Mouse (Mus musculus) forebrain, embryonic 14.5 days (tissue): ENCODE results near the gene Cachd1. TPM values are rescaled to one million over a fixed set of nuclear protein-coding genes. Genes with fewer than 3 reads are reported as not detected.

Source experiments
- ATAC-seq: fragments of 200-750 bp; cut with Nextera tagmentation; 2 replicates; pipeline ENCODE4 v1.8.0; 2017; ENCODE audit warnings: mild to moderate bottlenecking, moderate library complexity
- DNase-seq: peaks from one replicate; pipeline ENCODE4 v3.0.0-alpha.2; 2015; ENCODE audit warnings: low spot score
- H3K27ac ChIP-seq: fragments of 300-500 bp; sonication (generic); 2 replicates; pipeline ENCODE4 v1.5.1; 2014; ENCODE audit warnings: low read depth, mild to moderate bottlenecking, control low read depth, low read length, moderate library complexity
- H3K27me3 ChIP-seq: fragments of 300-500 bp; sonication (generic); replicated peaks from 2 replicates; pipeline ENCODE4 v1.6.1; 2014; ENCODE audit warnings: low read length, control low read depth, mixed read lengths; ENCODE audit not compliant: control insufficient read depth, insufficient read depth
- H3K36me3 ChIP-seq: fragments of 300-500 bp; sonication (generic); 2 replicates; pipeline ENCODE4 v1.6.1; 2014; ENCODE audit warnings: low read length, control low read depth; ENCODE audit not compliant: control insufficient read depth, insufficient read depth
- H3K4me1 ChIP-seq: fragments of 300-500 bp; sonication (generic); 2 replicates; pipeline ENCODE4 v1.6.1; 2014; ENCODE audit warnings: antibody characterized with exemption, low read length, control low read depth; ENCODE audit not compliant: control insufficient read depth, insufficient read depth
- H3K4me2 ChIP-seq: fragments of 300-500 bp; sonication (generic); 2 replicates; pipeline ENCODE4 v1.6.1; 2014; ENCODE audit warnings: mild to moderate bottlenecking, control low read depth, low read length
- H3K4me3 ChIP-seq: fragments of 300-500 bp; sonication (generic); 2 replicates; pipeline ENCODE4 v1.5.1; 2014; ENCODE audit warnings: low read depth, low read length, control low read depth
- H3K9ac ChIP-seq: fragments of 300-500 bp; sonication (generic); 2 replicates; pipeline ENCODE4 v1.6.1; 2014; ENCODE audit warnings: mild to moderate bottlenecking, low read length, control low read depth, moderate library complexity
- H3K9me3 ChIP-seq: fragments of 300-500 bp; sonication (generic); replicated peaks from 2 replicates; pipeline ENCODE4 v1.6.1; 2016; ENCODE audit warnings: low read length, control low read depth, mixed read lengths; ENCODE audit not compliant: control insufficient read depth
- WGBS: fragments of 180-500 bp; shearing (Covaris S2); extraction: QIAGEN DNeasy Blood & Tissue Kit; methylation state at CpG from one replicate; pipeline ENCODE4 v1.1.7; 2014; 5-methylcytosine and 5-hydroxymethylcytosine counted together
- polyA plus RNA-seq: library from polyadenylated mRNA; unstranded; fragments of >200 nt; fragmentation: Nextera tagmentation; extraction: Ambion mirVana; gene quantifications from 2 replicates; pipeline ENCODE4 v1.2.1, GENCODE M21; 2014

Cachd1 gene
- polyA plus RNA-seq, 1 experiment from 2014 or later, result 16.2 TPM

GRCm38 (mm10) chr4:100780911-100781310 lies 4.4 kb downstream of the Cachd1 start:
- 27% methylated on average over 6 of the region's 6 CpGs for WGBS
- peak overlapping the region; percentile 78 for H3K4me2 ChIP-seq
- ATAC-seq (no peak), DNase-seq (peak; percentile 60)
- H3K4me3 ChIP-seq, result no peak overlapping the region
- H3K27me3 ChIP-seq, result 0 out of 2 replicates have a peak, but pooled peaks cover 3% of the 10 kb centered on the region
- peaks cover 27% of the 10 kb centered on the region for H3K4me1 ChIP-seq
- no peaks in the 10 kb centered on the region for H3K9me3 ChIP-seq
- H3K27ac ChIP-seq, result no peak overlapping the region
- no peaks in the 10 kb centered on the region for H3K36me3 ChIP-seq
- 0 out of 2 replicates have a peak overlapping the region, but pooled peaks have one; percentile 14 for H3K9ac ChIP-seq

DNA sequence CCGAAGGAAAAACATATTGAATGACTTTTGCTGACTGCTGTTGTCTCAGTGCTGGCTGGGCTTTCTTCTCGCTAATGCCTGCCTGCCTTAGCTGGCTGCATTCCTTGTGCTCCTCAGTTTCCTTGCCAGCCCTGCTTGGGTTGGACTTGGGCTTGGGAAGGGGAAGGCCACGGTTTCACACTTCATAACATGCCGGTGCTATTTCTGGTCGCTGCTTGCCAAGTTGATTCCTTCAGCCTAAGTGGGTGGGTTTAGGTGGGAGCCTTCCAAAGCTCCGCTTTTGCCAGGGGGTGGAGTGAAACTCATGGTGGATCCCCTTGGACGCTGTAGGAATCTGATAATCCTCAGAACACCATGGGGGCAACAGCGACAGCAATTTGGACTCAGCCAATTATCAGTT lies 5.9 kb downstream of the Cachd1 start:
- Histone ChIP-seq H3K9ac (no peak overlapping the region), H3K36me3 (no peaks in the 10 kb centered on the region), H3K27ac (no peak overlapping the region), H3K4me1 (peaks cover 27% of the 10 kb centered on the region), H3K4me3 (no peak overlapping the region), H3K9me3 (no peaks in the 10 kb centered on the region), H3K27me3 (0 out of 2 replicates have a peak, but pooled peaks cover 3% of the 10 kb centered on the region), H3K4me2 (peak overlapping the region; percentile 16)
- ATAC-seq (no peak), DNase-seq (peak; percentile 42)
- 37% methylated on average over 8 of the region's 8 CpGs for WGBS

DNA sequence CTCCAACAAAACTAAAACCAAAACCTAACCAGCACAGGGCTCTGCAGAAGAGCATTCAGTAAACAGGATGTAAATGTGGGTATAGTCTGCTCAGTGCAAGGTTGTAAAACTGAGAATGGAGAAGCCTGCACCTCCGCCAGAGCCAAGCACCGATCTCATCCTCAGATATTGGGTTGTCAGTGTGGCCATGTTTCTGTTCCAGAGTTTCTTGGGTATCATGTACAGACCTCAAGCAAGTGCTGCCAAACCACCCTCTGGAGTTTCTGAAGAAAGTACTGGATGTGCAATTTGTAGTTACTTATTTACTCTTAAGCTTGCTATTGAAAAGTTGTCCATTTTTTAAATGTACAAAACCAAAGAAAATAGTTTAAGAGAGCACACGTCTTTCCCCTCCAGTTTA lies 6.4 kb downstream of the Cachd1 start:
- 74% methylated on average over 3 of the region's 3 CpGs for WGBS
- no peak for ATAC-seq

DNA sequence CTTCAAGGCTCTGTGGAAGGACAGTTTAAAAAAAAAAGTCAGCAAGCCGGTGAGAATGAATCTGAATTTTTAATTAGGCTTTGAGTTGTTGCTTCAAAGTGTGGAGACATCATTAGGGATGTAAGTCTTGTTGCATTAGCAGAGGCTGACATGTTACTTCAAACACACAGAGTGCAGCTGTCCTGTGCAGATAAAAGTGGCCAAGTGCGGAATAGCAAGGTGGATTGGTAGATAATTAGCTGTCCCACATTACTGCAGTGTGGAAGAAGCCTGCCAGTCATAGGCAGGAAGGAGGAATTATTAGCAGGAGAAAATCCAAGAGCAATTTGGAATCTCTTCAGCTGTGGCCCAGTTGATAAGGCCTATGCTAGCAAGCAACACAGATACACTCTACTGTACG lies 10.7 kb downstream of the Cachd1 start:
- peaks cover 5% of the 10 kb centered on the region for H3K4me1 ChIP-seq
- DNase-seq (peak; percentile 51), ATAC-seq (peak; percentile 73)
- 52% methylated on average over 3 of the region's 3 CpGs for WGBS
- no peaks in the 10 kb centered on the region for H3K9me3 ChIP-seq
- no peak overlapping the region for H3K27ac ChIP-seq
- no peak overlapping the region for H3K4me2 ChIP-seq
- H3K27me3 ChIP-seq, result no peaks in the 10 kb centered on the region
- H3K36me3 ChIP-seq, result no peaks in the 10 kb centered on the region
- H3K4me3 ChIP-seq, result no peak overlapping the region
- H3K9ac ChIP-seq, result no peak overlapping the region

More for the DNA sequence above, 6.4 kb downstream of the Cachd1 start:
- no peak overlapping the region for H3K27ac ChIP-seq
- H3K4me3 ChIP-seq, result no peak overlapping the region
- no peak for DNase-seq
- H3K9ac ChIP-seq, result no peak overlapping the region
- H3K27me3 ChIP-seq, result 0 out of 2 replicates have a peak, but pooled peaks cover 3% of the 10 kb centered on the region
- no peaks in the 10 kb centered on the region for H3K9me3 ChIP-seq
- peaks cover 27% of the 10 kb centered on the region for H3K4me1 ChIP-seq
- H3K4me2 ChIP-seq, result peak overlapping the region; percentile 16; the same call in 1 of the 2 replicates
- no peaks in the 10 kb centered on the region for H3K36me3 ChIP-seq

GRCm38 (mm10) chr4:100790176-100790575 lies 13.7 kb downstream of the Cachd1 start:
- no peak overlapping the region for H3K4me2 ChIP-seq
- WGBS, result 87% methylated on average over 5 of the region's 5 CpGs
- no peaks in the 10 kb centered on the region for H3K27me3 ChIP-seq
- ATAC-seq, result no peak
- no peak for DNase-seq
- H3K36me3 ChIP-seq, result no peaks in the 10 kb centered on the region
- H3K4me3 ChIP-seq, result no peak overlapping the region
- 0 out of 2 replicates have a peak, but pooled peaks cover 4% of the 10 kb centered on the region for H3K4me1 ChIP-seq
- no peak overlapping the region for H3K27ac ChIP-seq
- no peaks in the 10 kb centered on the region for H3K9me3 ChIP-seq
- H3K9ac ChIP-seq, result no peak overlapping the region

DNA sequence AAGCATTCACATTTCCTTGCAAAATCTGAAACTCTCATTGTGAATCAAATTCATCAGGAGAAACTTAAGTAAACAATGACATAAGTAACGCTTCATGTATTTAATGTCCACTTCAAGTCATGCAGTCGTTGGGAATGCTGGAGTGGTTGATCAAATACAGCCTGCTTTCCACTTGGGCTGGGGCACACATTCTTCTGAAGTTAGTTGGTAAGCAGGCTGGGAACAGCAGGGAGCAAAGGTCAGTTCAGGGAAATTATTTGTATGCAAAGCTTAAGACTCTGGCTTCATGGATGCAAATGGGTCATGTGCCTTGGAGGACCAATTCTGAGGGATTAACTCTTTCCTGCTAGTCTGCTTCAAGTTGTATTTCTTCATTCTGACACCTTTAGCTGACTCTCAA lies 16.7 kb downstream of the Cachd1 start:
- Histone ChIP-seq H3K36me3 (no peaks in the 10 kb centered on the region), H3K4me3 (no peak overlapping the region), H3K27me3 (no peaks in the 10 kb centered on the region), H3K4me1 (peaks cover 16% of the 10 kb centered on the region), H3K9me3 (no peaks in the 10 kb centered on the region), H3K4me2 (no peak overlapping the region), H3K27ac (no peak overlapping the region), H3K9ac (no peak overlapping the region)
- ATAC-seq, result no peak
- WGBS, result 5% methylated on average over 2 of the region's 2 CpGs
- no peak for DNase-seq

- Histone ChIP-seq H3K27me3 (no peaks in the 10 kb centered on the region), H3K4me1 (peaks cover 23% of the 10 kb centered on the region), H3K4me2 (no peak overlapping the region), H3K36me3 (no peaks in the 10 kb centered on the region), H3K9ac (no peak overlapping the region), H3K9me3 (no peaks in the 10 kb centered on the region), H3K27ac (no peak overlapping the region), H3K4me3 (no peak overlapping the region)
- WGBS, result 15% methylated on average over 5 of the region's 5 CpGs
- ATAC-seq (peak; percentile 42; the same call in 1 of the 2 replicates), DNase-seq (no peak)
Measured at GRCm38 (mm10) chr4:100795523-100795922, 19.0 kb downstream of the Cachd1 start.

DNA sequence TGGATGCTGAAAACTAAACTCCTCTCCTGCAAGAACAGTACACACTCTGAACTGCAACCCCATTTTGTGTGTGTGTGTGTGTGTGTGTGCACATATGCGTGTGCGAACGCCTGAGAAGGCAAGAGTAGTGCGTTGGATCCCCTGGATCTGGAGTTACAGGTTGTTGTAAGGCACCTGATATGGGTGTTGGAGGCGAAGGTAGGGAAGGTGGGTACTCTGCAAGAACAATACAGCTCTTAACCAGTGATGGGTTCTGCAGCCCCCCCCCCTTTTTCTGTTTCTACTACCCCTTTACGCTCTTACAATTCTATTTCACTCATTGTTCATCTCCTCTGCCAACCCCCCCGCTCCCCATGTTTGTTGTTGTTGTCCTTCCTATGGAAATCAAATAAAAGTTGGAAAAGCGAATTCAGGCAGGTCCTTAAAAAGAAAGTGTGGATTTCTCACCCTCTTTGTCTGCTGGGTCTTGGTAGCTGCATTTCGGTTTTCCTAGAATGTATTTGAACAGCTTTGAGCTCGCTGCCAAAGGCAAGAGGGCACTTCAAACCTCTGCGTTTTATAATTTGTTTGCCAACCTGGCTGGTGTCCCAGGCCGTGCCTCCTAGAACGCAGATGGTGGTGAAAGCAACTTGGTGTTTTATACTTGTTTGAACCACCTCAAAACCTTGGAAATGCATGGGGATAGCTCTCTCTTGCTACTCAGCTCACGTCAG lies 24.4 kb downstream of the Cachd1 start:
- H3K9ac ChIP-seq, result no peak overlapping the region
- no peaks in the 10 kb centered on the region for H3K9me3 ChIP-seq
- no peak overlapping the region for H3K4me3 ChIP-seq
- WGBS, result 58% methylated on average over 14 of the region's 14 CpGs
- peak; percentile 82 for DNase-seq
- H3K4me2 ChIP-seq, result no peak overlapping the region
- peak; percentile 60 for ATAC-seq
- H3K36me3 ChIP-seq, result no peaks in the 10 kb centered on the region
- peak overlapping the region; percentile 50; the same call in 1 of the 2 replicates for H3K27ac ChIP-seq
- H3K27me3 ChIP-seq, result no peaks in the 10 kb centered on the region
- peaks cover 25% of the 10 kb centered on the region for H3K4me1 ChIP-seq

DNA sequence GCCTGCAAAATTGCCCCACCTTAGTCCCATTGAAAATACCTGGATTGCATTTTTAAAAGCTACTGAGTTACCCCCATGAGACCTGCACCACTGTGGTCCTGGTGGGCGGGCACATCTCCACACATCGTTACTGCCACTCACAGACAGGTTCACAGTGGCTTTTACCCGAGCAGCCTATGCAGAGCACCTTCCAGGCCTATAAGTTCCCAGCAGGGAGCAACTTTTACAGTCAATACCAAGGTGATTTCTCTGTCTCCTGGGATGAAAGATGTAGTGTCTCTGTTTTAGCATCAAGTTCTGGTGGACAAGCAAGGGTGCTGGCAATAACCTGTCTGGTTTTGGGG lies 24.9 kb downstream of the Cachd1 start:
- ATAC-seq (peak; percentile 44; the same call in 1 of the 2 replicates), DNase-seq (no peak)
- peaks cover 25% of the 10 kb centered on the region for H3K4me1 ChIP-seq
- no peak overlapping the region for H3K4me2 ChIP-seq
- 45% methylated on average over 3 of the region's 3 CpGs for WGBS
- H3K36me3 ChIP-seq, result no peaks in the 10 kb centered on the region
- H3K27me3 ChIP-seq, result no peaks in the 10 kb centered on the region
- H3K27ac ChIP-seq, result no peak overlapping the region
- no peaks in the 10 kb centered on the region for H3K9me3 ChIP-seq
- H3K9ac ChIP-seq, result no peak overlapping the region
- no peak overlapping the region for H3K4me3 ChIP-seq
